In the genomic region with DNA sequence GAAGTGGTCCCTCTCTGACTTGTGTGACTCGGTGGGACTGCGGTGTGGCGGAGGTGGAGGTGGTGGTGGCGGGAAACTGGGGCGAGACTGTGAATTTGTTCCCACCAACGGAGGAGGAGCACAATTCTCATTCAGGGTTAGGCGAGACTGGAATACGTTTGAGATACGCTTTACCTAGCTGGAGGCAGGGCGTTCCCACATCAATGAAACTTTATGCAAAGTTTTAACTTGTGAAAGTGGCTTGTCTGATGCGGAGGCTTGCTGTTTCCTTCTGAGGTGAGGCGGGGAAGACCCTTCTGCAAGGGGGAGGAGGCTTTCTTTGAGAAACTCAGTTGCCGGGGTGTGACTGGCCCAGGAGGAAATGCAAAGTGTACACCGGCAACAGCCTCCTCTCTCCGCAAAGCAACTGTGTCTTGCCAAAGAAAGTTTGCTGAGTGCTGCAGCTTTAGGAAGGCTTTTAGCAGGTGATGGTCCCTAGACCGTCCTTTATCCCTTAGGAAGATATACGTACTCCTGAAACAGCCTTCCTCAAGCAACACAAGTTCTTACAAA, we compare ENCODE assay signal across 7 mouse cellular contexts. TPM values are rescaled to one million over a fixed set of nuclear protein-coding genes. Genes with fewer than 3 reads are reported as not detected.
DNase-seq lines count a peak whose midpoint lies in the region; ATAC-seq lines count a peak whose summit lies in the region.

No protein-coding gene starts in this region.

- ATAC-seq in heart, embryonic 16.5 days (replicated peaks; ENCODE audit: extremely low read depth, insufficient read depth, low FRiP score), result peak; percentile 55
- peak; percentile 46 for ATAC-seq in liver, embryonic 16.5 days (ENCODE audit: low read depth)
- peak; percentile 76 for ATAC-seq in neutrophil, adult 5-6 weeks (ENCODE audit: extremely low read depth, insufficient number of reproducible peaks, low FRiP score, poor library complexity, severe bottlenecking)

- H3K36me3 ChIP-seq in heart, embryonic 16.5 days (ENCODE audit: control insufficient read depth, insufficient read depth), result no peaks in the 10 kb centered on the region
- no peaks in the 10 kb centered on the region for H3K36me3 ChIP-seq in liver, embryonic 16.5 days (ENCODE audit: control insufficient read depth, insufficient read depth)

- 5% methylated on average over 17 of the region's 17 CpGs for WGBS in heart, embryonic 16.5 days
- WGBS in liver, embryonic 16.5 days (ENCODE audit: insufficient replicate concordance), result 2% methylated on average over 17 of the region's 17 CpGs

- DNase-seq in ovary, postnatal 10 days (ENCODE audit: low spot score), result peak; percentile 7
- DNase-seq in ovary, postnatal 36 days (ENCODE audit: low spot score), result no peak
- DNase-seq in brain, adult 2 months (ENCODE audit: low read depth, low spot score), result peak; percentile 48
- no peak for DNase-seq in cerebellum, postnatal 25 days

- H3K4me3 ChIP-seq in heart, embryonic 16.5 days (ENCODE audit: low read length), result peak overlapping the region; percentile 91
- H3K4me3 ChIP-seq in liver, embryonic 16.5 days (ENCODE audit: low read depth, low read length), result peak overlapping the region; percentile 75

- H3K27me3 ChIP-seq in heart, embryonic 16.5 days (ENCODE audit: control insufficient read depth, insufficient read depth, low read length), result no peaks in the 10 kb centered on the region
- H3K27me3 ChIP-seq in liver, embryonic 16.5 days (ENCODE audit: control insufficient read depth, insufficient read depth, low read depth, low read length), result no peaks in the 10 kb centered on the region

- H3K9ac ChIP-seq in heart, embryonic 16.5 days (ENCODE audit: low read length), result peak overlapping the region; percentile 95
- H3K9ac ChIP-seq in liver, embryonic 16.5 days (ENCODE audit: low read depth, low read length), result peak overlapping the region; percentile 74

- no peaks in the 10 kb centered on the region for H3K9me3 ChIP-seq in heart, embryonic 16.5 days (replicated peaks; ENCODE audit: control insufficient read depth, low read length)
- H3K9me3 ChIP-seq in liver, embryonic 16.5 days (replicated peaks; ENCODE audit: control insufficient read depth, low read length), result no peaks in the 10 kb centered on the region

- peaks cover 2% of the 10 kb centered on the region; the same call in 1 of the 2 replicates for H3K4me1 ChIP-seq in heart, embryonic 16.5 days (ENCODE audit: control insufficient read depth, insufficient read depth, low read length)
- peaks cover 8% of the 10 kb centered on the region; the same call in 1 of the 2 replicates for H3K4me1 ChIP-seq in liver, embryonic 16.5 days (ENCODE audit: control insufficient read depth, low read depth, low read length)

- peak overlapping the region; percentile 91 for H3K4me2 ChIP-seq in heart, embryonic 16.5 days (ENCODE audit: low read depth, low read length)
- H3K4me2 ChIP-seq in liver, embryonic 16.5 days (ENCODE audit: low read depth, low read length), result peak overlapping the region; percentile 92

- H3K27ac ChIP-seq in heart, embryonic 16.5 days (ENCODE audit: low read length), result peak overlapping the region; percentile 84
- peak overlapping the region; percentile 52; the same call in 1 of the 2 replicates for H3K27ac ChIP-seq in liver, embryonic 16.5 days (ENCODE audit: low read length)

RNA-seq across cellular contexts. Expression of a gene that starts 1.3 kb away (rescaled TPM):
- 13.4 and 13.7 TPM in 2 replicates for polyA plus RNA-seq in heart, embryonic 16.5 days (2015; fragmentation: Nextera tagmentation; extraction: Ambion mirVana)
- 4.6 and 5.9 TPM in 2 replicates for polyA plus RNA-seq in liver, embryonic 16.5 days (2015; fragmentation: Nextera tagmentation; extraction: Ambion mirVana)
- total RNA-seq in neutrophil, adult 5-6 weeks (2017), result 42.2 and 46.9 TPM in 2 replicates

Comparison
In these comparisons a context has a peak if more than half of its experiments do, and no peak if none do; other contexts are left out.
1. DNase-seq: peak in ovary, postnatal 10 days (single experiment) and brain, adult 2 months (single experiment); none in ovary, postnatal 36 days (single experiment) and cerebellum, postnatal 25 days (0 of 2).
2. Peak in every context shown above with its lines, with median percentiles within 50 percentile points of each other: ATAC-seq.